Mouse (Mus musculus) brain, embryonic 14.5 days (tissue): ENCODE results near the gene Tmem104.

Source experiments
- CTCF ChIP-seq: fragments of 200-500 bp; IDR thresholded peaks from 2 replicates; pipeline ENCODE4 v1.5.1; 2012; ENCODE audit warnings: inconsistent platforms, mild to moderate bottlenecking, moderate library complexity, borderline replicate concordance; ENCODE audit not compliant: insufficient read depth, insufficient read length; ENCODE audit errors: extremely low read depth
- POLR2A ChIP-seq: fragments of 200-500 bp; IDR thresholded peaks from 2 replicates; pipeline ENCODE4 v1.6.1; 2012; ENCODE audit warnings: mild to moderate bottlenecking, inconsistent platforms, borderline replicate concordance; ENCODE audit not compliant: poor library complexity, insufficient read depth, insufficient read length, severe bottlenecking; ENCODE audit errors: extremely low read depth

DNA sequence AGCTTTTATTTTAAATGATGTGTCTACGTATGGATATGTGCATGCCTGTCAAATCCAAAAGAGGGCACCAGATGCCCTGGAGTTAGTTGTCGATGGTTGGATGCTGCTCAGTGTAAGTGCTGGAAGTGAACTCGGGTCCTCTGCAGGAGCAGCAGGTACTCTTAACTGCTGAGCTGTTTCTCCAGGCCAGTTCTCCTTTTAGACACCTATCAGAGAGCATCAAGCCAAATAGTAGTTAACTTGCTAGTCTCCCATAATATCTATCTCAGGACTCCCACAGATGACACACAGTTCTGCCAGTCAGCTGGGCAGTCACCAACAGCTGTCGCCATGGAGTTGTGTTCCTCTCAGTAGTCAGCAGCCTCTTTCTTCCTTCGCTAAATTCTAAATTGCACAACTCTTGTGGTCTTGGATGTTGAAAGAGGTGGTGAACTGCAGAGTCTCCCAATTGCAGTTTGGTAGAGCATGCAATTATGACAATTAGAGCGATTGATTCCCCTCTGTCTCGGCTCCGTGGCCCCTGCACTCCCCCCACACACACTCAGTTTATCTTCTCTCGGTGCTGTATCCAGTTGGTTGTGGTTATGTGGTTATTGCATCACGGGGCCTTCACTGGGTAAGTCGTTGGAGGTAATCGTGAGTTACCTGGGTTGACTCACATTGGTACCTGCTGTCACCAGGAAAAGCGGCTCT lies 1.4 kb downstream of the Tmem104 start:
- TF ChIP-seq POLR2A: no peak
- TF ChIP-seq CTCF: no peak
